Mouse (Mus musculus): Measurements from ENCODE around the gene Col4a2. TPM values are rescaled to one million over a fixed set of nuclear protein-coding genes. Genes with fewer than 3 reads are reported as not detected.

The Col4a2 gene
- polyA plus RNA-seq, 1 experiment, result 77.1 TPM

DNA sequence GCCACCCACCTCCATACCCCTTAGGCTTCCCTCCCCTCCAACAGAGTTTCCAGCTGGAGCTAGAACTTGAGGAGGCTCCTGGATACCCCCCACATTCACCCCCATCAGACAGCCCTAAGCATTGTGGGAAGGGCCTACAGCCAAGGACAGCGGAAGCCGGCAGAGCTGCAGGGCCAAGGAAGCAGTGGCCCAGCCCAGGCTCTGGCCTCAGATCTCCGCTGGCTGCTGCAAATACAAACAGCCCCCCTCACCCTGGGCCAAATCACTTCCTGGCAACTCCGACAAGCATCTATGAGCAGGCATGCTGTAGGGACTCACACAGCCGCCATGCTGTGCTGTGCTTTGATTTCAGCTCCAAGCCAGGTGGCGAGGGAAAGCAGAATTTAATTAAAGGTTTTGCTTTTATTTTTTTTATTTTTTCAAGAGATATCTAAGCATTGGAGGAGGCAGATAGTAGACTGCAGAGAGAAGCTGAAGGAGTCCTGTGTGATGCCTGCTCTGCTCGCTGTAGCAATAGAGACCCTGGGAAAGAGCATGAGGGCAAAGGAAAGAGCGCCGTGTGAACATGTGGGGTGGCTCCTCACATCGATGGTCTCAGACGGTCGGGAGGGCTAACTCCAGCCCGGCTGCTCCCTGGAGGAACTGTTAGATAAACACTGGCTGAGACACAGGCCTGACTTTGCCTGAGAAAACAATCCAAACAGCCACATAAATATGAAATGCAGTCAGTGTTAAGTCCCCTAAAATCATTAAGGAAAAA, 93.3 kb downstream of the Col4a2 start:
- peak; percentile 89 for DNase-seq (ENCODE audit: low read depth)
- TF ChIP-seq POLR2A (IDR thresholded peaks at IDR 0.05; ENCODE audit: borderline replicate concordance, extremely low read depth, insufficient read depth, insufficient read length, poor library complexity, severe bottlenecking), result no peak
- TF ChIP-seq CTCF (IDR thresholded peaks at IDR 0.05; ENCODE audit: borderline replicate concordance, extremely low read depth, insufficient read depth, insufficient read length), result peak; percentile 11; the same call in 1 of the 2 replicates

GRCm38 (mm10) chr8:11411504-11412124, 99.0 kb downstream of the Col4a2 start:
- TF ChIP-seq CTCF (IDR thresholded peaks at IDR 0.05; ENCODE audit: borderline replicate concordance, extremely low read depth, insufficient read depth, insufficient read length), result no peak
- no peak for TF ChIP-seq POLR2A (IDR thresholded peaks at IDR 0.05; ENCODE audit: borderline replicate concordance, extremely low read depth, insufficient read depth, insufficient read length, poor library complexity, severe bottlenecking)
- peak; percentile 38 for DNase-seq (ENCODE audit: low read depth)

- DNase-seq (ENCODE audit: low read depth), result peak; percentile 23
- TF ChIP-seq POLR2A (IDR thresholded peaks at IDR 0.05; ENCODE audit: borderline replicate concordance, extremely low read depth, insufficient read depth, insufficient read length, poor library complexity, severe bottlenecking), result no peak
- no peak for TF ChIP-seq CTCF (IDR thresholded peaks at IDR 0.05; ENCODE audit: borderline replicate concordance, extremely low read depth, insufficient read depth, insufficient read length)
Measured at GRCm38 (mm10) chr8:11412450-11412849, 99.8 kb downstream of the Col4a2 start.

- TF ChIP-seq POLR2A (IDR thresholded peaks at IDR 0.05; ENCODE audit: borderline replicate concordance, extremely low read depth, insufficient read depth, insufficient read length, poor library complexity, severe bottlenecking) (no peak), CTCF (IDR thresholded peaks at IDR 0.05; ENCODE audit: borderline replicate concordance, extremely low read depth, insufficient read depth, insufficient read length) (no peak)
- peak; percentile 76 for DNase-seq (ENCODE audit: low read depth)
Measured at GRCm38 (mm10) chr8:11414304-11414703, 101.7 kb downstream of the Col4a2 start.

- TF ChIP-seq CTCF (IDR thresholded peaks at IDR 0.05; ENCODE audit: borderline replicate concordance, extremely low read depth, insufficient read depth, insufficient read length) (peak; percentile 29; the same call in 1 of the 2 replicates), POLR2A (IDR thresholded peaks at IDR 0.05; ENCODE audit: borderline replicate concordance, extremely low read depth, insufficient read depth, insufficient read length, poor library complexity, severe bottlenecking) (no peak)
- DNase-seq (ENCODE audit: low read depth), result peak; percentile 64
Measured at GRCm38 (mm10) chr8:11415089-11415488, 102.5 kb downstream of the Col4a2 start.

DNA sequence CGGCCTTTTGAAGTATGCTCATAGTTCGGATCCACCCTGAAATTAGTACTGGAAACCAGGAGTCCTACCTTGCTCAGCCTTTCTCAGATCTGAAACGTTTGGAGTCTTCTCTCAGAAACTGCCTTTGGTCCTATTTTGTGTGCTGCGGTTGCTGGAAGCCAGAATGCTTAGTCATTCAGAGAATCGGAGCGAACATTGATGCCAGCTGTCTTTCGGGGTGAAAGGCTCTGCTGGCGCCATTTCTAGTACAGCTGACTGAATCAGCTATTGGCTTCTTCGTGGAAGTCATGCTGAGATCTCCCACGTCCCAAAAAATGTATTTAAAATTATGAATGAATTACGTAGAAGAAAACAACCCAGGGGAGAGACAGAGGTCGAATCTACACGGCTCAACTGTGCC, 105.2 kb downstream of the Col4a2 start:
- TF ChIP-seq CTCF (IDR thresholded peaks at IDR 0.05; ENCODE audit: borderline replicate concordance, extremely low read depth, insufficient read depth, insufficient read length), result no peak
- no peak for TF ChIP-seq POLR2A (IDR thresholded peaks at IDR 0.05; ENCODE audit: borderline replicate concordance, extremely low read depth, insufficient read depth, insufficient read length, poor library complexity, severe bottlenecking)
- DNase-seq (ENCODE audit: low read depth), result peak; percentile 64

GRCm38 (mm10) chr8:11419232-11419631, 106.6 kb downstream of the Col4a2 start:
- no peak for TF ChIP-seq CTCF (IDR thresholded peaks at IDR 0.05; ENCODE audit: borderline replicate concordance, extremely low read depth, insufficient read depth, insufficient read length)
- no peak for TF ChIP-seq POLR2A (IDR thresholded peaks at IDR 0.05; ENCODE audit: borderline replicate concordance, extremely low read depth, insufficient read depth, insufficient read length, poor library complexity, severe bottlenecking)
- peak; percentile 95 for DNase-seq (ENCODE audit: low read depth)

DNA sequence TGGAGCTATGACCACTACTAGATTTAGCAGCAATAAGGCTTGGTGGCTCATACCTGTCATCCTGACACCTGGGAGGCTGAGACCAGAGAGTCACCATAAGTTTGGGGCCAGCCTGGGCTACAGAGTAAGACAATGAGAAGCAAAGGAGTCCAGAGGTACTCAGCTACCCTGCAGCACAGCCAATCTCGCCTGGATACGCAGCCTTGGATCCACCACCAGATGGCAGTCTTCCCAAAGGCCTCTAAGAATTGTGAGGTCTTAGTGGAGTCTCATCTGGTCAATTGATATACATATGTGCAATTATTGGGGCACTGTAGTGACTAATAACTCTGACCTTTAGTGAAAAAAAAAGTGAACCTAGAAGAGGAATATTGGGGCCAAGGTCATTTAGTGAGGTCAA, 107.0 kb downstream of the Col4a2 start:
- DNase-seq (ENCODE audit: low read depth), result peak; percentile 83
- no peak for TF ChIP-seq POLR2A (IDR thresholded peaks at IDR 0.05; ENCODE audit: borderline replicate concordance, extremely low read depth, insufficient read depth, insufficient read length, poor library complexity, severe bottlenecking)
- TF ChIP-seq CTCF (IDR thresholded peaks at IDR 0.05; ENCODE audit: borderline replicate concordance, extremely low read depth, insufficient read depth, insufficient read length), result peak; percentile 86

- TF ChIP-seq POLR2A (IDR thresholded peaks at IDR 0.05; ENCODE audit: borderline replicate concordance, extremely low read depth, insufficient read depth, insufficient read length, poor library complexity, severe bottlenecking) (no peak), CTCF (IDR thresholded peaks at IDR 0.05; ENCODE audit: borderline replicate concordance, extremely low read depth, insufficient read depth, insufficient read length) (peak; percentile 61)
- DNase-seq (ENCODE audit: low read depth), result peak; percentile 34
Measured at GRCm38 (mm10) chr8:11421105-11421504, 108.5 kb downstream of the Col4a2 start.

DNA sequence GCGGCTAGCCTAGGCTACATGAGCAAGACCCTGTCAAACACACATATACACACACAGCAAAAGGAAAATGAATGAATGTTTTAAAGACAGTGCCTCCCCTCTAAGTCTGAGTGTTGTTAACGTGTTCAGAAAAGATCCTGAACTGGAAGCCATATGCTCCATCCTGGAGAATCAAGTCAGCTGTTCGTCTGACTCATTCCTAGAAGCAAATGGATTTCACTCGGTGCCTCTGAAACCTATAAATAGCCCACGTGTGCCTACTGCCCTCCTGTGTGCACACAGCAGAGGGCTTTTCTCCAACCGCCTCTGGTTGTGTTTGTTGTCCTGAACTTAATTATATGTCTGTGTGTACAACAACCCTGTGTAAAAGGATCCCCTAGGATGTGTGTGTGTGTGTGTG, 109.4 kb downstream of the Col4a2 start:
- TF ChIP-seq POLR2A (IDR thresholded peaks at IDR 0.05; ENCODE audit: borderline replicate concordance, extremely low read depth, insufficient read depth, insufficient read length, poor library complexity, severe bottlenecking) (no peak), CTCF (IDR thresholded peaks at IDR 0.05; ENCODE audit: borderline replicate concordance, extremely low read depth, insufficient read depth, insufficient read length) (no peak)
- DNase-seq (ENCODE audit: low read depth), result no peak

GRCm38 (mm10) chr8:11423091-11423490, 110.5 kb downstream of the Col4a2 start:
- peak; percentile 41 for DNase-seq (ENCODE audit: low read depth)
- TF ChIP-seq CTCF (IDR thresholded peaks at IDR 0.05; ENCODE audit: borderline replicate concordance, extremely low read depth, insufficient read depth, insufficient read length), result peak; percentile 28; the same call in 1 of the 2 replicates
- no peak for TF ChIP-seq POLR2A (IDR thresholded peaks at IDR 0.05; ENCODE audit: borderline replicate concordance, extremely low read depth, insufficient read depth, insufficient read length, poor library complexity, severe bottlenecking)

Data from brain, embryonic 14.5 days (tissue).